In genomic region chr17:83938671-83939244, GRCm38 (mm10) we compare ENCODE assay signal across 8 mouse cellular contexts.
DNase-seq lines count a peak whose midpoint lies in the region; ATAC-seq and TF ChIP-seq lines count a peak whose summit lies in the region.

No protein-coding gene starts in this region.

- no peak for DNase-seq in hindbrain, embryonic 10.5 days (ENCODE audit: low spot score)
- DNase-seq in hindbrain, embryonic 11.5 days (ENCODE audit: low spot score), result no peak
- peak; percentile 79 for DNase-seq in embryonic facial prominence, embryonic 10.5 days (ENCODE audit: low spot score)
- DNase-seq in kidney, postnatal 14 days, result peak; percentile 87
- DNase-seq in stomach, postnatal 0 days (ENCODE audit: low spot score), result peak; percentile 43

- H3K9ac ChIP-seq in hindbrain, embryonic 11.5 days (ENCODE audit: low read depth, low read length), result no peak overlapping the region
- H3K9ac ChIP-seq in heart, embryonic 12.5 days, result no peak overlapping the region
- H3K9ac ChIP-seq in limb, embryonic 15.5 days, result no peak overlapping the region
- no peak overlapping the region for H3K9ac ChIP-seq in stomach, postnatal 0 days (ENCODE audit: low read length)

- H3K9me3 ChIP-seq in hindbrain, embryonic 10.5 days, result no peaks in the 10 kb centered on the region
- no peaks in the 10 kb centered on the region for H3K9me3 ChIP-seq in hindbrain, embryonic 11.5 days (ENCODE audit: control insufficient read depth, low read length)
- no peaks in the 10 kb centered on the region for H3K9me3 ChIP-seq in embryonic facial prominence, embryonic 10.5 days
- no peaks in the 10 kb centered on the region for H3K9me3 ChIP-seq in heart, embryonic 12.5 days (replicated peaks)
- no peaks in the 10 kb centered on the region for H3K9me3 ChIP-seq in limb, embryonic 15.5 days
- H3K9me3 ChIP-seq in stomach, postnatal 0 days (ENCODE audit: control insufficient read depth, low read length), result no peaks in the 10 kb centered on the region

- TF ChIP-seq EP300 in stomach, postnatal 0 days (optimal IDR thresholded peaks at IDR 0.05), result no peak

- no peak for ATAC-seq in hindbrain, embryonic 11.5 days (ENCODE audit: low FRiP score)
- 0 out of 2 replicates have a peak, but pooled peaks have one; percentile 14 for ATAC-seq in heart, embryonic 12.5 days (ENCODE audit: insufficient number of reproducible peaks, low FRiP score)
- peak; percentile 50; the same call in 1 of the 2 replicates for ATAC-seq in limb, embryonic 15.5 days (ENCODE audit: insufficient number of reproducible peaks, low FRiP score, low TSS enrichment, low read depth)
- ATAC-seq in stomach, postnatal 0 days (ENCODE audit: low FRiP score, low TSS enrichment), result peak; percentile 33; the same call in 1 of the 2 replicates
- no peak for ATAC-seq in inflammation-experienced regulatory T-cells, adult 6 months

- 62% methylated on average over 11 of the region's 11 CpGs for WGBS in hindbrain, embryonic 10.5 days
- 63% methylated on average over 11 of the region's 11 CpGs for whole genome bisulfite sequencing in hindbrain, embryonic 11.5 days
- WGBS in embryonic facial prominence, embryonic 10.5 days, result 36% methylated on average over 11 of the region's 11 CpGs
- 56% methylated on average over 11 of the region's 11 CpGs for WGBS in heart, embryonic 12.5 days
- WGBS in limb, embryonic 15.5 days, result 27% methylated on average over 11 of the region's 11 CpGs
- 44% methylated on average over 11 of the region's 11 CpGs for WGBS in stomach, postnatal 0 days

- H3K27me3 ChIP-seq in hindbrain, embryonic 10.5 days (ENCODE audit: insufficient read depth, poor library complexity, severe bottlenecking), result no peaks in the 10 kb centered on the region
- no peaks in the 10 kb centered on the region for H3K27me3 ChIP-seq in hindbrain, embryonic 11.5 days (ENCODE audit: control insufficient read depth, insufficient read depth, low read length)
- H3K27me3 ChIP-seq in embryonic facial prominence, embryonic 10.5 days (replicated peaks; ENCODE audit: low read depth, poor library complexity, severe bottlenecking), result no peaks in the 10 kb centered on the region; the same call in 1 of the 2 replicates
- no peaks in the 10 kb centered on the region for H3K27me3 ChIP-seq in heart, embryonic 12.5 days (replicated peaks)
- H3K27me3 ChIP-seq in limb, embryonic 15.5 days, result no peaks in the 10 kb centered on the region
- no peaks in the 10 kb centered on the region for H3K27me3 ChIP-seq in stomach, postnatal 0 days (ENCODE audit: control insufficient read depth, insufficient read depth, low read length)

- H3K4me1 ChIP-seq in hindbrain, embryonic 10.5 days (replicated peaks), result peaks cover 29% of the 10 kb centered on the region
- H3K4me1 ChIP-seq in hindbrain, embryonic 11.5 days (replicated peaks; ENCODE audit: control insufficient read depth, insufficient read depth, low read length), result 0 out of 2 replicates have a peak, but pooled peaks cover 4% of the 10 kb centered on the region
- peaks cover 70% of the 10 kb centered on the region for H3K4me1 ChIP-seq in embryonic facial prominence, embryonic 10.5 days
- no peaks in the 10 kb centered on the region for H3K4me1 ChIP-seq in heart, embryonic 12.5 days (replicated peaks)
- peaks cover 36% of the 10 kb centered on the region for H3K4me1 ChIP-seq in limb, embryonic 15.5 days
- H3K4me1 ChIP-seq in stomach, postnatal 0 days (replicated peaks; ENCODE audit: control insufficient read depth, insufficient read depth), result peaks cover 2% of the 10 kb centered on the region; the same call in 1 of the 2 replicates

- no peak overlapping the region for H3K4me2 ChIP-seq in hindbrain, embryonic 11.5 days (replicated peaks; ENCODE audit: low read depth, low read length)
- H3K4me2 ChIP-seq in heart, embryonic 12.5 days, result no peak overlapping the region
- H3K4me2 ChIP-seq in limb, embryonic 15.5 days, result 0 out of 2 replicates have a peak overlapping the region, but pooled peaks have one; percentile 1
- H3K4me2 ChIP-seq in stomach, postnatal 0 days (replicated peaks; ENCODE audit: low read depth), result no peak overlapping the region

- no peaks in the 10 kb centered on the region for H3K36me3 ChIP-seq in hindbrain, embryonic 10.5 days
- no peaks in the 10 kb centered on the region for H3K36me3 ChIP-seq in hindbrain, embryonic 11.5 days (ENCODE audit: control insufficient read depth, insufficient read depth, low read length)
- no peaks in the 10 kb centered on the region for H3K36me3 ChIP-seq in embryonic facial prominence, embryonic 10.5 days (replicated peaks)
- no peaks in the 10 kb centered on the region for H3K36me3 ChIP-seq in heart, embryonic 12.5 days
- H3K36me3 ChIP-seq in limb, embryonic 15.5 days, result no peaks in the 10 kb centered on the region
- no peaks in the 10 kb centered on the region for H3K36me3 ChIP-seq in stomach, postnatal 0 days (ENCODE audit: control insufficient read depth, insufficient read depth, low read length)

- TF ChIP-seq CTCF in stomach, postnatal 0 days (IDR thresholded peaks at IDR 0.05; ENCODE audit: low read depth), result no peak

- H3K4me3 ChIP-seq in hindbrain, embryonic 10.5 days, result no peak overlapping the region
- no peak overlapping the region for H3K4me3 ChIP-seq in hindbrain, embryonic 11.5 days (ENCODE audit: low read depth, low read length)
- H3K4me3 ChIP-seq in embryonic facial prominence, embryonic 10.5 days, result no peak overlapping the region
- H3K4me3 ChIP-seq in heart, embryonic 12.5 days, result no peak overlapping the region
- no peak overlapping the region for H3K4me3 ChIP-seq in limb, embryonic 15.5 days
- no peak overlapping the region for H3K4me3 ChIP-seq in stomach, postnatal 0 days (ENCODE audit: low read depth, low read length)

- peak overlapping the region; percentile 70 for H3K27ac ChIP-seq in hindbrain, embryonic 10.5 days
- H3K27ac ChIP-seq in hindbrain, embryonic 11.5 days (ENCODE audit: low read depth, low read length), result no peak overlapping the region
- peak overlapping the region; percentile 83 for H3K27ac ChIP-seq in embryonic facial prominence, embryonic 10.5 days (replicated peaks)
- no peak overlapping the region for H3K27ac ChIP-seq in heart, embryonic 12.5 days (ENCODE audit: poor library complexity, severe bottlenecking)
- peak overlapping the region; percentile 90 for H3K27ac ChIP-seq in limb, embryonic 15.5 days
- peak overlapping the region; percentile 24; the same call in 1 of the 2 replicates for H3K27ac ChIP-seq in stomach, postnatal 0 days (replicated peaks)

Comparison
In these comparisons a context has a peak if more than half of its experiments do, and no peak if none do; other contexts are left out.
1. H3K27ac ChIP-seq: peak in hindbrain, embryonic 10.5 days (single experiment), embryonic facial prominence, embryonic 10.5 days (single experiment), limb, embryonic 15.5 days (single experiment) and stomach, postnatal 0 days (single experiment); none in hindbrain, embryonic 11.5 days (single experiment) and heart, embryonic 12.5 days (single experiment).
2. DNase-seq: peak in embryonic facial prominence, embryonic 10.5 days (single experiment), kidney, postnatal 14 days (single experiment) and stomach, postnatal 0 days (single experiment); none in hindbrain, embryonic 10.5 days (single experiment) and hindbrain, embryonic 11.5 days (single experiment).
3. ATAC-seq: peak in heart, embryonic 12.5 days (single experiment), limb, embryonic 15.5 days (single experiment) and stomach, postnatal 0 days (single experiment); none in hindbrain, embryonic 11.5 days (single experiment) and inflammation-experienced regulatory T-cells, adult 6 months (single experiment).